Mouse (Mus musculus): ENCODE measurements around the gene Srsf4. TPM values are rescaled to one million over a fixed set of nuclear protein-coding genes. Genes with fewer than 3 reads are reported as not detected.

Gene Srsf4
- polyA plus RNA-seq, 1 experiment from 2014 or later = 108 TPM

GRCm38 (mm10) chr4:131910237-131910994 is 37.0 kb downstream of the Srsf4 start:
- 9% methylated on average over 18 of the region's 21 CpGs for WGBS
- H3K27me3 ChIP-seq (ENCODE audit: insufficient read depth, low read length) = peaks cover 8% of the 10 kb centered on the region
- peaks cover 44% of the 10 kb centered on the region for H3K4me1 ChIP-seq (ENCODE audit: insufficient read depth, low read length)
- peak overlapping the region; percentile 9; the same call in 1 of the 2 replicates for H3K4me3 ChIP-seq (ENCODE audit: low read length)
- H3K9ac ChIP-seq (replicated peaks; ENCODE audit: low read length) = peak overlapping the region; percentile 2; the same call in 1 of the 2 replicates
- no peaks in the 10 kb centered on the region for H3K36me3 ChIP-seq (ENCODE audit: insufficient read depth, low read length)
- H3K27ac ChIP-seq (ENCODE audit: low read length) = peak overlapping the region; percentile 44
- peak overlapping the region; percentile 43 for H3K4me2 ChIP-seq (replicated peaks; ENCODE audit: low read depth, low read length)
- peaks cover 5% of the 10 kb centered on the region for H3K9me3 ChIP-seq (ENCODE audit: low read length)
- ATAC-seq (ENCODE audit: low FRiP score, low TSS enrichment) = no peak

- Histone ChIP-seq H3K4me2 (replicated peaks; ENCODE audit: low read depth, low read length) (no peak overlapping the region), H3K4me3 (ENCODE audit: low read length) (no peak overlapping the region), H3K36me3 (ENCODE audit: insufficient read depth, low read length) (no peaks in the 10 kb centered on the region), H3K4me1 (ENCODE audit: insufficient read depth, low read length) (peaks cover 55% of the 10 kb centered on the region), H3K9ac (replicated peaks; ENCODE audit: low read length) (no peak overlapping the region), H3K27ac (ENCODE audit: low read length) (no peak overlapping the region), H3K27me3 (ENCODE audit: insufficient read depth, low read length) (peaks cover 8% of the 10 kb centered on the region), H3K9me3 (ENCODE audit: low read length) (peaks cover 5% of the 10 kb centered on the region)
- WGBS = 26% methylated on average over 4 of the region's 5 CpGs
- no peak for ATAC-seq (ENCODE audit: low FRiP score, low TSS enrichment)
Observed at GRCm38 (mm10) chr4:131911521-131911920, 38.1 kb downstream of the Srsf4 start.

- H3K9me3 ChIP-seq (ENCODE audit: low read length) = no peaks in the 10 kb centered on the region
- H3K4me3 ChIP-seq (ENCODE audit: low read length) = no peak overlapping the region
- no peak overlapping the region for H3K9ac ChIP-seq (replicated peaks; ENCODE audit: low read length)
- no peak for ATAC-seq (ENCODE audit: low FRiP score, low TSS enrichment)
- H3K4me1 ChIP-seq (ENCODE audit: insufficient read depth, low read length) = peaks cover 71% of the 10 kb centered on the region
- no peak overlapping the region for H3K4me2 ChIP-seq (replicated peaks; ENCODE audit: low read depth, low read length)
- H3K27ac ChIP-seq (ENCODE audit: low read length) = no peak overlapping the region
- H3K27me3 ChIP-seq (ENCODE audit: insufficient read depth, low read length) = peaks cover 11% of the 10 kb centered on the region
- H3K36me3 ChIP-seq (ENCODE audit: insufficient read depth, low read length) = no peaks in the 10 kb centered on the region
- WGBS = 31% methylated on average over 10 of the region's 10 CpGs
Observed at GRCm38 (mm10) chr4:131913526-131913925, 40.1 kb downstream of the Srsf4 start.

GRCm38 (mm10) chr4:131914046-131914643 is 40.7 kb downstream of the Srsf4 start:
- Histone ChIP-seq H3K4me3 (ENCODE audit: low read length) (no peak overlapping the region), H3K27me3 (ENCODE audit: insufficient read depth, low read length) (peaks cover 11% of the 10 kb centered on the region), H3K27ac (ENCODE audit: low read length) (peak overlapping the region; percentile 2; the same call in 1 of the 2 replicates), H3K9ac (replicated peaks; ENCODE audit: low read length) (0 out of 2 replicates have a peak overlapping the region, but pooled peaks have one; percentile 2), H3K9me3 (ENCODE audit: low read length) (no peaks in the 10 kb centered on the region), H3K36me3 (ENCODE audit: insufficient read depth, low read length) (no peaks in the 10 kb centered on the region), H3K4me1 (ENCODE audit: insufficient read depth, low read length) (peaks cover 77% of the 10 kb centered on the region), H3K4me2 (replicated peaks; ENCODE audit: low read depth, low read length) (no peak overlapping the region)
- no peak for ATAC-seq (ENCODE audit: low FRiP score, low TSS enrichment)
- whole genome bisulfite sequencing = 9% methylated on average over 9 of the region's 9 CpGs

- H3K27ac ChIP-seq (ENCODE audit: low read length) = peak overlapping the region; percentile 83
- no peaks in the 10 kb centered on the region for H3K9me3 ChIP-seq (ENCODE audit: low read length)
- H3K4me2 ChIP-seq (replicated peaks; ENCODE audit: low read depth, low read length) = peak overlapping the region; percentile 62
- H3K4me1 ChIP-seq (ENCODE audit: insufficient read depth, low read length) = peaks cover 84% of the 10 kb centered on the region
- H3K4me3 ChIP-seq (ENCODE audit: low read length) = peak overlapping the region; percentile 31
- 2% methylated on average over 31 of the region's 31 CpGs for WGBS
- peak overlapping the region; percentile 51 for H3K9ac ChIP-seq (replicated peaks; ENCODE audit: low read length)
- no peaks in the 10 kb centered on the region for H3K36me3 ChIP-seq (ENCODE audit: insufficient read depth, low read length)
- ATAC-seq (ENCODE audit: low FRiP score, low TSS enrichment) = peak; percentile 39
- peaks cover 11% of the 10 kb centered on the region for H3K27me3 ChIP-seq (ENCODE audit: insufficient read depth, low read length)
Observed at GRCm38 (mm10) chr4:131914891-131915469, 41.6 kb downstream of the Srsf4 start.

GRCm38 (mm10) chr4:131915821-131916328 is 42.5 kb downstream of the Srsf4 start:
- no peak for ATAC-seq (ENCODE audit: low FRiP score, low TSS enrichment)
- Histone ChIP-seq H3K27ac (ENCODE audit: low read length) (peak overlapping the region; percentile 51), H3K4me1 (ENCODE audit: insufficient read depth, low read length) (peaks cover 83% of the 10 kb centered on the region), H3K9me3 (ENCODE audit: low read length) (no peaks in the 10 kb centered on the region), H3K27me3 (ENCODE audit: insufficient read depth, low read length) (peaks cover 11% of the 10 kb centered on the region), H3K36me3 (ENCODE audit: insufficient read depth, low read length) (no peaks in the 10 kb centered on the region), H3K9ac (replicated peaks; ENCODE audit: low read length) (peak overlapping the region; percentile 51; the same call in 1 of the 2 replicates), H3K4me2 (replicated peaks; ENCODE audit: low read depth, low read length) (peak overlapping the region; percentile 62), H3K4me3 (ENCODE audit: low read length) (no peak overlapping the region)
- 14% methylated on average over 13 of the region's 13 CpGs for WGBS

- Histone ChIP-seq H3K4me1 (ENCODE audit: insufficient read depth, low read length) (peaks cover 83% of the 10 kb centered on the region), H3K4me2 (replicated peaks; ENCODE audit: low read depth, low read length) (no peak overlapping the region), H3K9ac (replicated peaks; ENCODE audit: low read length) (no peak overlapping the region; the same call in 1 of the 2 replicates), H3K27me3 (ENCODE audit: insufficient read depth, low read length) (peaks cover 11% of the 10 kb centered on the region), H3K4me3 (ENCODE audit: low read length) (no peak overlapping the region), H3K9me3 (ENCODE audit: low read length) (no peaks in the 10 kb centered on the region), H3K36me3 (ENCODE audit: insufficient read depth, low read length) (no peaks in the 10 kb centered on the region), H3K27ac (ENCODE audit: low read length) (peak overlapping the region; percentile 82)
- WGBS = 10% methylated on average over 15 of the region's 15 CpGs
- ATAC-seq (ENCODE audit: low FRiP score, low TSS enrichment) = no peak
Observed at GRCm38 (mm10) chr4:131916425-131916824, 43.0 kb downstream of the Srsf4 start.

GRCm38 (mm10) chr4:131917010-131917555 is 43.7 kb downstream of the Srsf4 start:
- H3K4me1 ChIP-seq (ENCODE audit: insufficient read depth, low read length) = peaks cover 90% of the 10 kb centered on the region

GRCm38 (mm10) chr4:131918026-131918533 is 44.7 kb downstream of the Srsf4 start:
- peaks cover 13% of the 10 kb centered on the region for H3K27me3 ChIP-seq (ENCODE audit: insufficient read depth, low read length)
- no peak overlapping the region for H3K4me2 ChIP-seq (replicated peaks; ENCODE audit: low read depth, low read length)
- no peaks in the 10 kb centered on the region for H3K9me3 ChIP-seq (ENCODE audit: low read length)
- no peak overlapping the region; the same call in 1 of the 2 replicates for H3K9ac ChIP-seq (replicated peaks; ENCODE audit: low read length)
- ATAC-seq (ENCODE audit: low FRiP score, low TSS enrichment) = no peak
- 0 out of 2 replicates have a peak, but pooled peaks cover 4% of the 10 kb centered on the region for H3K36me3 ChIP-seq (ENCODE audit: insufficient read depth, low read length)
- H3K4me3 ChIP-seq (ENCODE audit: low read length) = no peak overlapping the region
- H3K4me1 ChIP-seq (ENCODE audit: insufficient read depth, low read length) = peaks cover 91% of the 10 kb centered on the region
- H3K27ac ChIP-seq (ENCODE audit: low read length) = peak overlapping the region; percentile 65
- WGBS = 65% methylated on average over 7 of the region's 7 CpGs

More at GRCm38 (mm10) chr4:131917010-131917555, 43.7 kb downstream of the Srsf4 start:
- H3K9ac ChIP-seq (replicated peaks; ENCODE audit: low read length) = peak overlapping the region; percentile 27; the same call in 1 of the 2 replicates
- H3K9me3 ChIP-seq (ENCODE audit: low read length) = no peaks in the 10 kb centered on the region
- H3K4me2 ChIP-seq (replicated peaks; ENCODE audit: low read depth, low read length) = no peak overlapping the region
- peaks cover 11% of the 10 kb centered on the region for H3K27me3 ChIP-seq (ENCODE audit: insufficient read depth, low read length)
- H3K36me3 ChIP-seq (ENCODE audit: insufficient read depth, low read length) = no peaks in the 10 kb centered on the region
- H3K27ac ChIP-seq (ENCODE audit: low read length) = peak overlapping the region; percentile 82
- WGBS = 65% methylated on average over 10 of the region's 10 CpGs
- H3K4me3 ChIP-seq (ENCODE audit: low read length) = no peak overlapping the region
- no peak for ATAC-seq (ENCODE audit: low FRiP score, low TSS enrichment)
